Mouse (Mus musculus): ENCODE results near the gene Gm10188. TPM values are rescaled to one million over a fixed set of nuclear protein-coding genes. Genes with fewer than 3 reads are reported as not detected.

Gene Gm10188
- polyA plus RNA-seq, 1 experiment from 2014 or later, result 0.66 TPM

DNA sequence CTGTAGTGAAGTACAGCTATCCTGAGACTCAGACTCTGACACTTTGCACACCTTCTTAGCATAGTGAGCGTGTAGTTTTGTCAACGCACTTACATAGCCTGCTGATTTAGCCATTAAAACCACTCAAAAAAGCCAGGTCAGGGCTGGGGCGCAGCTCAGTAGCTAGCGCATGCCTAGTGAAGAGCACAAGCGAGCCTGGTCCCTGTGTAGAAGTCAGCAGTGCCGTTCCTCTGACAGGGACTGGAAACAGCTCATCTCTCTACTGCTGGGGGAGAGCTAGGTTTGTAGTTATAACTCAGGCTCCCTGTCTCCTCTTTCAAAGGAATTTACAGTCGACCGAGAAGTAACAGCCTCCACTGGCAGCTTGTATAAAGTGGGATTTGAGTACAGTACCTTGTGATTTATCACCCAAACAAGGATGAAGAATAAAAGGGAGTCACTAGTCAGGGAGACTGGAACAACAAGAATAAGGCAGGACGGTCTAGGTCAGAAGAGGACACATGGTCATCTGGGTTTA, 5.2 kb upstream of the Gm10188 start:
- no peak overlapping the region for H3K4me2 ChIP-seq
- WGBS, result 77% methylated on average over 9 of the region's 9 CpGs
- no peak overlapping the region for H3K27ac ChIP-seq (ENCODE audit: low read depth, low read length)
- ATAC-seq (ENCODE audit: low FRiP score) (no peak), DNase-seq (ENCODE audit: low spot score, missing footprints) (no peak)
- H3K4me3 ChIP-seq (ENCODE audit: low read depth, low read length), result no peak overlapping the region
- no peaks in the 10 kb centered on the region for H3K36me3 ChIP-seq (ENCODE audit: control insufficient read depth, insufficient read depth, low read length)
- H3K4me1 ChIP-seq (ENCODE audit: control insufficient read depth, insufficient read depth, low read length), result peaks cover 2% of the 10 kb centered on the region; the same call in 1 of the 2 replicates
- H3K9me3 ChIP-seq (ENCODE audit: control insufficient read depth, low read length), result no peaks in the 10 kb centered on the region
- no peaks in the 10 kb centered on the region; the same call in 1 of the 2 replicates for H3K27me3 ChIP-seq (ENCODE audit: control insufficient read depth, insufficient read depth, low read length)
- H3K9ac ChIP-seq (ENCODE audit: low read length), result no peak overlapping the region

DNA sequence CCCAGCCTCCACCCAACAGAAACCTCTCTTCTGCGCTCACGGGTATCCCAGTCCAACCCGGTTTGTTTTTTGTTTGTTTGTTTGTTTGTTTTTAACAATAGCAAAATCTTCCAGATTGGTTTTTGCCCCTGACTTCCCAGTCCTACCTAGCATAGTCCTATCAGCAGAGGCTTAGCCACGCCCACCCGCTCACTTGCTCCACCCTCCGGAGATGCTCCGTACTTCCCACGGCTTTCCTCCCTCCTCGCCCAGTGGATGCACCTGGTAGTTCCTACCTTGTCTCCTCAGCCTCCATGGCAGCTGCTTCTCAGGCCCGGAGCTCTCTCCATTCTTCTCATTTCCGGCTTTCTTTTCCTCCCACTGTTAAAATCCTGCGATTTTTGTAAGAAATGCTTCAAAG, 4.0 kb upstream of the Gm10188 start:
- H3K9me3 ChIP-seq (ENCODE audit: control insufficient read depth, low read length), result no peaks in the 10 kb centered on the region
- no peaks in the 10 kb centered on the region; the same call in 1 of the 2 replicates for H3K27me3 ChIP-seq (ENCODE audit: control insufficient read depth, insufficient read depth, low read length)
- 19% methylated on average over 12 of the region's 12 CpGs for whole genome bisulfite sequencing
- no peak overlapping the region for H3K27ac ChIP-seq (ENCODE audit: low read depth, low read length)
- H3K9ac ChIP-seq (ENCODE audit: low read length), result no peak overlapping the region
- no peak overlapping the region for H3K4me3 ChIP-seq (ENCODE audit: low read depth, low read length)
- no peak overlapping the region for H3K4me2 ChIP-seq
- no peaks in the 10 kb centered on the region for H3K36me3 ChIP-seq (ENCODE audit: control insufficient read depth, insufficient read depth, low read length)
- DNase-seq (ENCODE audit: low spot score, missing footprints) (peak; percentile 90), ATAC-seq (ENCODE audit: low FRiP score) (peak; percentile 62; the same call in 1 of the 2 replicates)
- peaks cover 2% of the 10 kb centered on the region; the same call in 1 of the 2 replicates for H3K4me1 ChIP-seq (ENCODE audit: control insufficient read depth, insufficient read depth, low read length)

- Histone ChIP-seq H3K4me2 (no peak overlapping the region), H3K9me3 (ENCODE audit: control insufficient read depth, low read length) (no peaks in the 10 kb centered on the region), H3K27me3 (ENCODE audit: control insufficient read depth, insufficient read depth, low read length) (no peaks in the 10 kb centered on the region; the same call in 1 of the 2 replicates), H3K27ac (ENCODE audit: low read depth, low read length) (no peak overlapping the region), H3K9ac (ENCODE audit: low read length) (peak overlapping the region; percentile 27; the same call in 1 of the 2 replicates), H3K4me3 (ENCODE audit: low read depth, low read length) (no peak overlapping the region), H3K36me3 (ENCODE audit: control insufficient read depth, insufficient read depth, low read length) (no peaks in the 10 kb centered on the region), H3K4me1 (ENCODE audit: control insufficient read depth, insufficient read depth, low read length) (peaks cover 2% of the 10 kb centered on the region; the same call in 1 of the 2 replicates)
- WGBS, result 27% methylated on average over 7 of the region's 7 CpGs
- ATAC-seq (ENCODE audit: low FRiP score) (no peak), DNase-seq (ENCODE audit: low spot score, missing footprints) (no peak)
Observed at GRCm38 (mm10) chr1:132231470-132232274, 2.1 kb upstream of the Gm10188 start.

DNA sequence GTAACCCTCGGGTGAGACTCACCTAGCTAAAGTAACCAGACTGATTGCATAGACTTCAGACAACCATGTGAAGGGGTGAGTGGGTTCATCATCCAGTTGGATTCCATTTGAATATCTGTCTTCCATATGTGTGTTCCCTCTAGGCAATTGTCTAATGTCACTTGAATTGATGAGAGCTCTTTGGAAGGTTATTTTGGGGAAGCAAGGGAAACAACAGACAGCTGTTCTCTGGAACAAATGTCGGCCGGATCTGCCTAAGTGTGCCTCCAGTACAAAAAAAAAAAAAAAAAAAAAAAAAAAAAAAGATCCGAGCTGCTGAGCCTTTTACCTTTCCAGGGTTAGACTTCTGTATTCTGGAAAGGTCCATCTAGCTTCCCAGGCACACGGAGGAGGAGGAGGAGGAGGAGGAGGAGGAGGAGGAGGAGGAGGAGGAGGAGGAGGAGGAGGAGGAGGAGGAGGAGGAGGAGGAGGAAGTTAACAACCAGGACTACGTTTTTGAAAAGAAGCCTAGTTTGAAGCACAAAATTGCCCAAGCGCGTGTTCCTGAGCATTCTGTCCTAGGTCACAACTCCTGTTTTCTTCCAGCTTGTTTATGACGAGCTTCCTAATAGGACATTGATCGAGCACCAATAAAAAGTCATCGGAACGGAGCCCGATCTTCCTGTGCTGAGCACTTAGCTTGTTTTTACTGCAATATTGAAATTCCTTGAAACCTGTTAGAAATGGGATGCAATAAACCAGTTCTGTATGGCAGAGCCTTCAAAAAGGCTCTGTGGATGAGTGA, 3.1 kb downstream of the Gm10188 start:
- Histone ChIP-seq H3K36me3 (ENCODE audit: control insufficient read depth, insufficient read depth, low read length) (no peaks in the 10 kb centered on the region), H3K9ac (ENCODE audit: low read length) (no peak overlapping the region), H3K4me1 (ENCODE audit: control insufficient read depth, insufficient read depth, low read length) (peaks cover 15% of the 10 kb centered on the region), H3K4me3 (ENCODE audit: low read depth, low read length) (no peak overlapping the region), H3K27me3 (ENCODE audit: control insufficient read depth, insufficient read depth, low read length) (no peaks in the 10 kb centered on the region), H3K9me3 (ENCODE audit: control insufficient read depth, low read length) (no peaks in the 10 kb centered on the region), H3K27ac (ENCODE audit: low read depth, low read length) (no peak overlapping the region), H3K4me2 (no peak overlapping the region)
- no peak for DNase-seq (ENCODE audit: low spot score, missing footprints)
- WGBS, result 83% methylated on average over 13 of the region's 13 CpGs
- ATAC-seq (ENCODE audit: low FRiP score), result no peak

DNA sequence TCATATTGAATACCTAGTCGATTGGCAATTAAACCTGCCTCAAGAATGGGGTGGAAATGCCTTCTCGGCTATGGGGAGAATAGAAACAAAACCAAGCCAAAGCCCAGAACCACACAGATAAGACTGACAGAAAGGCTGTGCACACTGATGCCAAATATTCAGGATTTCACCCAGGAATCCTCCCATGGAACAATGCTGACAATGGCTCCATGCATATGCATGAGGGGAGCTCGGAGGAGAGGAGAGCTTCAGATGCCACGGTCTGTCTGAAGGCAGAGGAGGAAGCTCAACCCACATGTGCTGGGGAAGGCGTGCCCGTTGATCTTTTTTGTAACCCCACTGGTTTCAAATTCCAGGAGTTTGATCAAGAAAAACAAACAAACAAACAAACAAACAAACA, 7.4 kb downstream of the Gm10188 start:
- Histone ChIP-seq H3K9ac (ENCODE audit: low read length) (no peak overlapping the region), H3K27me3 (ENCODE audit: control insufficient read depth, insufficient read depth, low read length) (no peaks in the 10 kb centered on the region)
- ATAC-seq (ENCODE audit: low FRiP score), result peak; percentile 91

GRCm38 (mm10) chr1:132221627-132222026, 7.9 kb downstream of the Gm10188 start:
- Histone ChIP-seq H3K4me2 (no peak overlapping the region), H3K27ac (ENCODE audit: low read depth, low read length) (0 out of 2 replicates have a peak overlapping the region, but pooled peaks have one; percentile 12)
- peak; percentile 4; the same call in 1 of the 2 replicates for ATAC-seq (ENCODE audit: low FRiP score)

More for the DNA sequence above, 7.4 kb downstream of the Gm10188 start:
- peak; percentile 84 for DNase-seq (ENCODE audit: low spot score, missing footprints)
- H3K36me3 ChIP-seq (ENCODE audit: control insufficient read depth, insufficient read depth, low read length), result no peaks in the 10 kb centered on the region
- WGBS, result 18% methylated on average over 6 of the region's 6 CpGs
- peaks cover 19% of the 10 kb centered on the region for H3K4me1 ChIP-seq (ENCODE audit: control insufficient read depth, insufficient read depth, low read length)
- no peak overlapping the region for H3K4me3 ChIP-seq (ENCODE audit: low read depth, low read length)
- H3K9me3 ChIP-seq (ENCODE audit: control insufficient read depth, low read length), result no peaks in the 10 kb centered on the region
- peak overlapping the region; percentile 12; the same call in 1 of the 2 replicates for H3K4me2 ChIP-seq
- H3K27ac ChIP-seq (ENCODE audit: low read depth, low read length), result peak overlapping the region; percentile 12; the same call in 1 of the 2 replicates

GRCm38 (mm10) chr1:132216276-132216675, 13.3 kb downstream of the Gm10188 start:
- Histone ChIP-seq H3K4me2 (no peak overlapping the region), H3K27me3 (ENCODE audit: control insufficient read depth, insufficient read depth, low read length) (no peaks in the 10 kb centered on the region), H3K4me1 (ENCODE audit: control insufficient read depth, insufficient read depth, low read length) (peaks cover 17% of the 10 kb centered on the region), H3K36me3 (ENCODE audit: control insufficient read depth, insufficient read depth, low read length) (no peaks in the 10 kb centered on the region), H3K4me3 (ENCODE audit: low read depth, low read length) (no peak overlapping the region), H3K27ac (ENCODE audit: low read depth, low read length) (no peak overlapping the region), H3K9ac (ENCODE audit: low read length) (no peak overlapping the region), H3K9me3 (ENCODE audit: control insufficient read depth, low read length) (no peaks in the 10 kb centered on the region)
- DNase-seq (ENCODE audit: low spot score, missing footprints), result peak; percentile 79
- no peak for ATAC-seq (ENCODE audit: low FRiP score)
- WGBS, result 65% methylated on average over 3 of the region's 3 CpGs

More at GRCm38 (mm10) chr1:132221627-132222026, 7.9 kb downstream of the Gm10188 start:
- Histone ChIP-seq H3K36me3 (ENCODE audit: control insufficient read depth, insufficient read depth, low read length) (no peaks in the 10 kb centered on the region), H3K4me3 (ENCODE audit: low read depth, low read length) (no peak overlapping the region), H3K27me3 (ENCODE audit: control insufficient read depth, insufficient read depth, low read length) (no peaks in the 10 kb centered on the region), H3K9ac (ENCODE audit: low read length) (no peak overlapping the region), H3K9me3 (ENCODE audit: control insufficient read depth, low read length) (no peaks in the 10 kb centered on the region), H3K4me1 (ENCODE audit: control insufficient read depth, insufficient read depth, low read length) (peaks cover 19% of the 10 kb centered on the region)
- 48% methylated on average over 2 of the region's 2 CpGs for WGBS
- peak; percentile 82 for DNase-seq (ENCODE audit: low spot score, missing footprints)

GRCm38 (mm10) chr1:132213076-132213475, 16.5 kb downstream of the Gm10188 start:
- no peaks in the 10 kb centered on the region for H3K9me3 ChIP-seq (ENCODE audit: control insufficient read depth, low read length)
- H3K27ac ChIP-seq (ENCODE audit: low read depth, low read length), result no peak overlapping the region
- DNase-seq (ENCODE audit: low spot score, missing footprints) (no peak), ATAC-seq (ENCODE audit: low FRiP score) (peak; percentile 43)
- WGBS, result 37% methylated on average over 6 of the region's 6 CpGs
- H3K36me3 ChIP-seq (ENCODE audit: control insufficient read depth, insufficient read depth, low read length), result no peaks in the 10 kb centered on the region
- no peak overlapping the region for H3K4me3 ChIP-seq (ENCODE audit: low read depth, low read length)
- H3K4me2 ChIP-seq, result no peak overlapping the region
- H3K9ac ChIP-seq (ENCODE audit: low read length), result no peak overlapping the region; the same call in 1 of the 2 replicates
- peaks cover 29% of the 10 kb centered on the region for H3K4me1 ChIP-seq (ENCODE audit: control insufficient read depth, insufficient read depth, low read length)
- no peaks in the 10 kb centered on the region for H3K27me3 ChIP-seq (ENCODE audit: control insufficient read depth, insufficient read depth, low read length)

Data from midbrain, embryonic 11.5 days (tissue).